Mouse (Mus musculus) embryonic fibroblast, embryonic 13.5 days (primary cell): Measurements from ENCODE around the gene Gm13696. TPM values are rescaled to one million over a fixed set of nuclear protein-coding genes. Genes with fewer than 3 reads are reported as not detected.
"Not testable (repeated sequence)": the region's sequence is repeated elsewhere in the genome, so short reads cannot be mapped to it uniquely, and the experiment has no call there.

Experiments used
- H3K27ac ChIP-seq: 2 replicates; pipeline ENCODE4 v1.5.1; 2012; ENCODE audit warnings: low read length, control low read depth, inconsistent platforms; ENCODE audit not compliant: insufficient read depth
- H3K4me1 ChIP-seq: 2 replicates; pipeline ENCODE4 v1.6.1; 2011; ENCODE audit warnings: low read length; ENCODE audit not compliant: control insufficient read depth, insufficient read depth
- H3K4me3 ChIP-seq: 2 replicates; pipeline ENCODE4 v1.5.1; 2011; ENCODE audit warnings: mild to moderate bottlenecking, control low read depth, low read length; ENCODE audit not compliant: insufficient read depth
- CTCF ChIP-seq: IDR thresholded peaks from 2 replicates; pipeline ENCODE4 v1.5.1; 2011; ENCODE audit warnings: mild to moderate bottlenecking, control low read depth, low read length, moderate library complexity, borderline replicate concordance; ENCODE audit not compliant: insufficient read depth
- POLR2A ChIP-seq: IDR thresholded peaks from 2 replicates; pipeline ENCODE4 v1.6.1; 2011; ENCODE audit warnings: low read depth, mild to moderate bottlenecking, control low read depth, low read length, moderate library complexity
- polyA plus RNA-seq: library from polyadenylated mRNA; stranded (reverse); fragments of >200 nt; gene quantifications from 2 replicates; pipeline ENCODE4 v1.2.4, GENCODE M21; 2011; ENCODE audit warnings: low read depth; ENCODE audit not compliant: missing spikeins, insufficient read length

Gm13696 gene
- polyA plus RNA-seq, 1 experiment, result not detected

DNA sequence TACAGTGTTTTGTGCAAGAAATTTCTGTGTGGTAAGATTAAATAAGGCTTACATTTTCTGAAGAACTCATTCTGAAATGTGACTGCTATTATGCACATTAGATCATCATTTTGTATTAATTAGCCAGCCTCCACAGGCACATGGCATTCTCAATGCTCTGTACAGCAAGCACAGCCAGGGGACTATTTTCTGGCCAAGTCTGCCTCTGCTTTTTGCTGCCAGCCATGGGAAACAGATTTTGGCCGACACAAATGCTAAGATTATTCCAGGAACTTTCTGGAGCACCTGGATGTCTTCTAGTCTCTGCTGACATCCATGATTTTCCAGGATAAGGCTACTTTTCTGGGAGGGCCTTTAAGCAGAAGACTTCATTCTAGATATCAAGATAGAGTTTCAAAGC, 36.0 kb downstream of the Gm13696 start:
- TF ChIP-seq POLR2A (no peak), CTCF (no peak)

GRCm38 (mm10) chr2:84009818-84010217, 36.9 kb downstream of the Gm13696 start:
- TF ChIP-seq CTCF, result no peak
- no peak for TF ChIP-seq POLR2A
- H3K4me1 ChIP-seq, result no peaks in the 10 kb centered on the region
- no peak overlapping the region for H3K27ac ChIP-seq
- H3K4me3 ChIP-seq, result no peak overlapping the region

More for the DNA sequence above, 36.0 kb downstream of the Gm13696 start:
- Histone ChIP-seq H3K27ac (no peak overlapping the region), H3K4me3 (no peak overlapping the region), H3K4me1 (no peaks in the 10 kb centered on the region)

DNA sequence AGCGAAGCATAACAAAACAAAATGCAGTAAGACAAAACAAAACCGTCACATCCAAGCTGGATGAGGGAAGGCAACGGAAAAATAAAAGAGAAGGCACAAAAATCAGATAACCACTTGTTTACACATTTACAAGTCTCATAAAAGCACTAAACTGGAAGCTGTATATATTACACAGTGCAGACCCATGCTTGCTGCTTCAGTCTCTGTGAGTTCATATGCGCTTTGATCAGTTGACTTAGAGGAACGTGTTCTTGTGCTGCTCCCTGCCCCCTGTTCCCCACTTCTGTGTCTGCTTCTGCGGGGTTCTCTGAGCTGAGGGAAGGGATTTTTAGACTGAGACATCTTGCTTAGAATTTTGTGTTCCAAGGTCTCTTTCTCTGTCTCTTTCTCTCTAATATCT, 41.6 kb downstream of the Gm13696 start:
- TF ChIP-seq CTCF, result no peak
- no peak for TF ChIP-seq POLR2A
- H3K4me3 ChIP-seq, result no peak overlapping the region
- peaks cover 8% of the 10 kb centered on the region; the same call in 1 of the 2 replicates for H3K4me1 ChIP-seq
- no peak overlapping the region for H3K27ac ChIP-seq

- H3K4me3 ChIP-seq, H3K4me1 ChIP-seq, H3K27ac ChIP-seq: not testable (repeated sequence)
Observed at GRCm38 (mm10) chr2:84016291-84016690, 43.4 kb downstream of the Gm13696 start.

DNA sequence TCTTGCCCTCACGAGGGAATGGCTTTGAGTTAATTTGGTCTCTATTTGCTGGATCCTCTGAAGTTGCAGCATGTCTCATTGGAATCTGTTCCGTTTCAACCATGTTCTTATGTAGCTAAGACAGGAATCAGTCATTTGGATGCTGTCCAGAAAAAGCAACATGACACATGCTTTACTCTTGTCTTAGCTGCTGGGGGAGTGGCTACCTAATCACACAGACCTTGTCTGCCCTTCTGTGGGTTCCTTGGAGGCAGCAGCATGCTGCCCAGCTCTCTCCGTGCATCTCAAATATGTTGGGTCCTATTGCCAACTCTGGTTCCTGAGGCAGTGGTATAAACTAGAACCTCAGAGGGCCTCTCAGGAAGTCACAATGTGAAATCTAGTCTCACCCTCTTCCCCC, 45.4 kb downstream of the Gm13696 start:
- H3K27ac ChIP-seq, result no peak overlapping the region
- H3K4me3 ChIP-seq, result no peak overlapping the region
- TF ChIP-seq CTCF, result no peak
- TF ChIP-seq POLR2A, result no peak
- H3K4me1 ChIP-seq, result peaks cover 8% of the 10 kb centered on the region; the same call in 1 of the 2 replicates

GRCm38 (mm10) chr2:84019519-84020305, 46.8 kb downstream of the Gm13696 start:
- H3K27ac ChIP-seq, result no peak overlapping the region
- peaks cover 8% of the 10 kb centered on the region; the same call in 1 of the 2 replicates for H3K4me1 ChIP-seq
- TF ChIP-seq POLR2A (no peak), CTCF (no peak)
- H3K4me3 ChIP-seq, result no peak overlapping the region

DNA sequence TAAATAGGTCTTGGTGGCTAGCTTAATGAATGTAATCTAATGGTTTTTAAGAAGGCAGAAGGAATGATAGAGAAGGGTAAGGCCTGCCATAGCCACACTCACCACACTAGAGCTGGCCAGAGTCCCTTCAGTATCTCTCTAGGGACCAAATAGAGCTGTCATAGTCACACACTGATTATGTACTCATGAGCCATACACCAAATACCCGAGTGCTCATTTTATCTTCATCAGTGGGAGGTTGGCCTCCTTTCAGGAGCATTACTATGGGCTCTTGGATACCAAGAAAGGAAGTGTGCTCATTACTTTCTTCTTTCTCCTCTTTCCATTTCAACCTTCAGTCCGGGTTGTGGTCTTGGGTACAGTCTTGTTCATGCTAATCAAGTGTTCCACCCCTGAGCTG, 49.0 kb downstream of the Gm13696 start:
- Histone ChIP-seq H3K4me3 (no peak overlapping the region), H3K4me1 (peaks cover 8% of the 10 kb centered on the region; the same call in 1 of the 2 replicates), H3K27ac (no peak overlapping the region)
- no peak for TF ChIP-seq POLR2A

DNA sequence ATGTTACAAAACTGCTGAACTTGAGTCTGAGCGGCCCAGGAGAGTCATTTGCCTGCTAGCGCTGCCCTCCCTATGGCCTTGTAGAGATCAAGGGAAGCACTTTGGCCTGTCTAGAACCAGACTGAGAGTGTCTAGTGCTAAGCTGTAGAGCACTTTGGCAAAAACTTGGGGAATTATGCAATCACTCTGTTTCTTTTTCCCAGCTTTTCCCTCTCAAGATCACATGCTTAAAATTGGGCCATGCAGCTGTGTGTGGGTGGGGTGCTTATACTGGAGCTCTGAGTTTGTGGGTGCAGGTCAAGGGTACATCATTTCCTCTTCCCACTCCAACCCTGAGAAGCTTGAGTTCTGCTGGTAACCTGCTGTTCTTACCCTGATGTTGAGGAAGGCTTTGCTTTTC, 50.0 kb downstream of the Gm13696 start:
- no peak overlapping the region for H3K27ac ChIP-seq
- TF ChIP-seq POLR2A (no peak), CTCF (no peak)
- H3K4me3 ChIP-seq, result no peak overlapping the region
- H3K4me1 ChIP-seq, result peaks cover 6% of the 10 kb centered on the region; the same call in 1 of the 2 replicates

DNA sequence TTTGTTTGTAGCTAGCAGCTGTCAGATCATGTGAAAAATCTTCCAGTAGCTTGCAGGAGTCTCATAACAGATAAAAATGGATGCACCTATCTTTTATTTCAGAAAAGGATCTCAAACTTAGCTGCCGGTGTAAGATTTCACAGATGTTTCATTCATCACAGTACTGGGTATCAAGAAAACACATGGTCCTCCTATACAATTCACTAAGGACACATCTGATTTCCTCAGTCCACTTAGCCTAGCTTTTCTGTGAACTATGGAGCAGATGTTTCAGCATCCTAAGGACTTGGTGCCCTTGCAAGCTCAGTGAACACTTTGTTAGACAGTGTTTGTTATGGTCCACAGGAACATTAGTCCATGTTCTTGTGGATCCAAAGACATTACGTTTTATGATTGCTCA, 50.4 kb downstream of the Gm13696 start:
- no peak overlapping the region for H3K4me3 ChIP-seq
- H3K27ac ChIP-seq, result no peak overlapping the region
- peaks cover 4% of the 10 kb centered on the region; the same call in 1 of the 2 replicates for H3K4me1 ChIP-seq
- no peak for TF ChIP-seq POLR2A
- no peak for TF ChIP-seq CTCF

Other genes starting within 250 kb of the Gm13696 start
- 219 and 315 TPM in 2 replicates for gene Itgav, start 248.7 kb upstream of the Gm13696 start, polyA plus RNA-seq
- gene Fam171b, start 160.5 kb upstream of the Gm13696 start, polyA plus RNA-seq, result 13.5 and 16.6 TPM in 2 replicates
- not detected in 2 replicates for gene Zswim2, start 31.9 kb upstream of the Gm13696 start, polyA plus RNA-seq
- gene Gm13698, start 17.4 kb upstream of the Gm13696 start, polyA plus RNA-seq, result not detected in 2 replicates
- gene Gm13693, start 11.6 kb upstream of the Gm13696 start, polyA plus RNA-seq, result not detected in 2 replicates
- gene Gm13695, start 5.8 kb upstream of the Gm13696 start, polyA plus RNA-seq, result not detected in 2 replicates
- not detected in 2 replicates for gene Gm13694, start 5.8 kb downstream of the Gm13696 start, polyA plus RNA-seq
- gene Gm13697, start 11.6 kb downstream of the Gm13696 start, polyA plus RNA-seq, result not detected in 2 replicates
- not detected in 2 replicates for gene Gm13691, start 17.4 kb downstream of the Gm13696 start, polyA plus RNA-seq